Comparison of ENCODE assay signal across 10 mouse cellular contexts in the genomic region with DNA sequence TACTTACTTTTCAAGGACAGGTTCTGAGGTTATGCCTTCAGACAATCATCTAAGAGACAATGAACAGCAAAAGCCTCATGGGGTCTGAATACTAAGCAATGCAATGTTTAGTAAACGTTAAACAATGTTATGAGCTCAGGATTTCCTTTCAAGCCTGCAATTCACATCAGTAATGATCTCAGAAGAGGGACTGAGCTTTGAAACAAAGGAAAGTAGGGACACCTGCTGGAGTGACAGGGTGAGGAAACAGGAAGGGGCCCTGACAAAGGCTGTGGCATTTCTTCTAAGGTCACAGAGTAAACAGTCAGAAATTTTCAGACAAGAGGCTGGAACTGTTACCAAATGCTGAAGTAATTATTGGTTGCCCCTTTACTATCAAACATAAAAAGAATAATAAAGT.
DNase-seq lines count a peak whose midpoint lies in the region; ATAC-seq and TF ChIP-seq lines count a peak whose summit lies in the region.
"Had no signal": no experiment of that assay in that cellular context is flagged by ENCODE, and none has a peak within 500 bp of the region (broad histone marks: within the 10 kb centered on the region; RNA-seq: fewer than 3 reads in every experiment).

No protein-coding gene starts in this region.

- no peak overlapping the region for H3K4me3 ChIP-seq in forebrain, embryonic 14.5 days (ENCODE audit: low read depth, low read length)
- no peak overlapping the region for H3K4me3 ChIP-seq in forebrain, embryonic 10.5 days
- no peak overlapping the region for H3K4me3 ChIP-seq in neural tube, embryonic 12.5 days
- no peak overlapping the region for H3K4me3 ChIP-seq in limb, embryonic 14.5 days (replicated peaks; ENCODE audit: low read length)
- H3K4me3 ChIP-seq: liver, embryonic 15.5 days had no signal

- DNase-seq in forebrain, embryonic 14.5 days (ENCODE audit: low spot score): peak; percentile 55
- no peak for DNase-seq in forebrain, embryonic 10.5 days (ENCODE audit: extremely low spot score, low spot score)
- DNase-seq in neural tube, embryonic 10.5 days (ENCODE audit: extremely low spot score, low spot score): no peak
- DNase-seq in limb, embryonic 14.5 days (ENCODE audit: low spot score): peak; percentile 11
- no peak for DNase-seq in spleen, postnatal 10 days (ENCODE audit: low spot score in 2 of 2)
- DNase-seq in cerebellum, postnatal 36 days: no peak
- DNase-seq in adrenal gland, postnatal 14 days: no peak
- DNase-seq: gastrocnemius, postnatal 14 days had no signal

- no peak overlapping the region for H3K4me2 ChIP-seq in forebrain, embryonic 14.5 days (ENCODE audit: low read length)
- H3K4me2 ChIP-seq in neural tube, embryonic 12.5 days (replicated peaks): no peak overlapping the region
- no peak overlapping the region for H3K4me2 ChIP-seq in limb, embryonic 14.5 days (replicated peaks; ENCODE audit: low read depth, low read length, severe bottlenecking)
- H3K4me2 ChIP-seq: liver, embryonic 15.5 days had no signal

- peaks cover 3% of the 10 kb centered on the region; the same call in 1 of the 2 replicates for H3K4me1 ChIP-seq in forebrain, embryonic 14.5 days (ENCODE audit: control insufficient read depth, insufficient read depth, low read length)
- peaks cover 19% of the 10 kb centered on the region for H3K4me1 ChIP-seq in forebrain, embryonic 10.5 days
- H3K4me1 ChIP-seq in neural tube, embryonic 12.5 days: no peaks in the 10 kb centered on the region
- no peaks in the 10 kb centered on the region for H3K4me1 ChIP-seq in limb, embryonic 14.5 days (ENCODE audit: control insufficient read depth, insufficient read depth, low read length)
- H3K4me1 ChIP-seq: liver, embryonic 15.5 days had no signal

- no peaks in the 10 kb centered on the region for H3K9me3 ChIP-seq in forebrain, embryonic 14.5 days (replicated peaks; ENCODE audit: control insufficient read depth, low read length)
- no peaks in the 10 kb centered on the region for H3K9me3 ChIP-seq in forebrain, embryonic 10.5 days
- no peaks in the 10 kb centered on the region for H3K9me3 ChIP-seq in neural tube, embryonic 12.5 days
- no peaks in the 10 kb centered on the region for H3K9me3 ChIP-seq in limb, embryonic 14.5 days (ENCODE audit: control insufficient read depth, low read length)
- H3K9me3 ChIP-seq: liver, embryonic 15.5 days had no signal

- TF ChIP-seq POLR2A in limb, embryonic 14.5 days (IDR thresholded peaks at IDR 0.05; ENCODE audit: borderline replicate concordance, extremely low read depth, insufficient read depth, insufficient read length): no peak

- WGBS in forebrain, embryonic 14.5 days: 2% methylated on average over 1 of the region's 1 CpGs
- WGBS in forebrain, embryonic 10.5 days: 0% methylated on average over 1 of the region's 1 CpGs
- WGBS in neural tube, embryonic 12.5 days: 2% methylated on average over 1 of the region's 1 CpGs
- WGBS in limb, embryonic 14.5 days: 2% methylated on average over 1 of the region's 1 CpGs

- ATAC-seq in forebrain, embryonic 14.5 days: peak; percentile 57
- 0 out of 2 replicates have a peak, but pooled peaks have one; percentile 44 for ATAC-seq in neural tube, embryonic 12.5 days (ENCODE audit: low FRiP score, low read depth)
- ATAC-seq in limb, embryonic 14.5 days (ENCODE audit: low FRiP score, low read depth): no peak

- H3K9ac ChIP-seq in forebrain, embryonic 14.5 days (ENCODE audit: low read length): no peak overlapping the region
- H3K9ac ChIP-seq in neural tube, embryonic 12.5 days: no peak overlapping the region
- H3K9ac ChIP-seq in limb, embryonic 14.5 days (ENCODE audit: low read depth, low read length, severe bottlenecking): no peak overlapping the region
- H3K9ac ChIP-seq: liver, embryonic 15.5 days had no signal

- no peaks in the 10 kb centered on the region for H3K27me3 ChIP-seq in forebrain, embryonic 14.5 days (replicated peaks; ENCODE audit: control insufficient read depth, insufficient read depth, low read length)
- no peaks in the 10 kb centered on the region for H3K27me3 ChIP-seq in forebrain, embryonic 10.5 days (ENCODE audit: poor library complexity, severe bottlenecking)
- H3K27me3 ChIP-seq in neural tube, embryonic 12.5 days (replicated peaks): no peaks in the 10 kb centered on the region
- H3K27me3 ChIP-seq in limb, embryonic 14.5 days (ENCODE audit: control insufficient read depth, insufficient read depth, low read length): no peaks in the 10 kb centered on the region
- H3K27me3 ChIP-seq: liver, embryonic 15.5 days had no signal

- H3K27ac ChIP-seq in forebrain, embryonic 14.5 days (ENCODE audit: low read depth, low read length): no peak overlapping the region
- H3K27ac ChIP-seq in forebrain, embryonic 10.5 days: no peak overlapping the region
- H3K27ac ChIP-seq in neural tube, embryonic 12.5 days: no peak overlapping the region
- H3K27ac ChIP-seq in limb, embryonic 14.5 days (replicated peaks; ENCODE audit: low read depth, low read length): no peak overlapping the region
- H3K27ac ChIP-seq: liver, embryonic 15.5 days had no signal

- H3K36me3 ChIP-seq in forebrain, embryonic 14.5 days (ENCODE audit: control insufficient read depth, insufficient read depth, low read length): no peaks in the 10 kb centered on the region
- no peaks in the 10 kb centered on the region for H3K36me3 ChIP-seq in forebrain, embryonic 10.5 days (replicated peaks)
- no peaks in the 10 kb centered on the region for H3K36me3 ChIP-seq in neural tube, embryonic 12.5 days
- no peaks in the 10 kb centered on the region for H3K36me3 ChIP-seq in limb, embryonic 14.5 days (ENCODE audit: control insufficient read depth, insufficient read depth, low read length)
- H3K36me3 ChIP-seq: liver, embryonic 15.5 days had no signal

Comparison
In these comparisons a context has a peak if more than half of its experiments do, and no peak if none do; other contexts are left out.
1. DNase-seq: peak in forebrain, embryonic 14.5 days (single experiment) and limb, embryonic 14.5 days (single experiment); none in forebrain, embryonic 10.5 days (single experiment), neural tube, embryonic 10.5 days (single experiment), spleen, postnatal 10 days (0 of 2), cerebellum, postnatal 36 days (0 of 2) and adrenal gland, postnatal 14 days (single experiment).